Mouse (Mus musculus): Measurements from ENCODE around the gene Dnaic1.

Gene Dnaic1

DNA sequence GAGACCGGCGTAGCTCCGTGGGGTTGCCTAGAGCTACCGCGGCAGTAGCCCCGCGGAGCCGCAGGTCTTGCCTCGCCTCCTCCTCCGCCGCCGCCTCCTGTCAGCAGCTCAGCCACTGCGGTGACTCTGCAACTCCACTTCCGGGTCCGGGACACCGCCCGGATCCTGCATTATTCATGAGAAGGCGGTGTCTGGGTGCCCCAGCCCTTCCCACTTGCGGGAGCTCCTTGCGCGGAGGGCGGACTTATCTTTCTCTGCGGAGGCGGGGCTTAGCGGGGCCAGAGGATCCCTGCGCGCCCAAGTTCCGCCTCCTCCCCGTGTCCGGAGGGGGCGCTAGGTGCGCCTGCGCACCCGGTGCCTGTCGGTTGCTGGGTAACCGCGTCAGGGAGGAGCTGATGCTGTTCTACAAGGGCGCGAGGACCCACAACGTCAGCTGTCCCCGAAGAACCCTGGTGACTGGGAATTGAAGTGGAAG is at the start of gene Dnaic1, which contains the start of gene Fam219a:
Dnaic1 (plus strand) TSS at position 365 of the 475 bp plus-strand sequence.
Fam219a (minus strand) TSS at position 128 of the 475 bp plus-strand sequence.
- DNase-seq, result peak; percentile 100

DNA sequence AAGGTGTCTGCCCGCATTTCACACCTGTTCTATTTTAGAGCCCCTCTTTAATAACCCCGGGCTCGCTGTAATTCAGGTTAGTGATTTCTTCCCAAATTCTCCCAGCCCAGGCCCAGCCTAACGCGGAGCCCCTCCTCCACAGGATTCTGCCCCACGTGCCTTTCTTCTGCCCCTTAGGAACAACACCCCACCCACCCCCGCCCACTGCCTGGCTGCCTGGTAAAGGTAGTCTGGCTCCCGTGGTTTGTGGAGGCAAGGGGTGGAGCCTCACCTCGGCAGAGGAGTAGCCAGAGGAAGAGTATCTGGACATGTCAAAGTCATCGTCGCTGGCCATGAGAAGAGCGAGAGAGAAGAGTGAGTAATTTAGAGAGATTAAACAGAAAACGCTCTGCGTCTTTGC is 48.9 kb upstream of the Dnaic1 start:
- no peak for DNase-seq

DNA sequence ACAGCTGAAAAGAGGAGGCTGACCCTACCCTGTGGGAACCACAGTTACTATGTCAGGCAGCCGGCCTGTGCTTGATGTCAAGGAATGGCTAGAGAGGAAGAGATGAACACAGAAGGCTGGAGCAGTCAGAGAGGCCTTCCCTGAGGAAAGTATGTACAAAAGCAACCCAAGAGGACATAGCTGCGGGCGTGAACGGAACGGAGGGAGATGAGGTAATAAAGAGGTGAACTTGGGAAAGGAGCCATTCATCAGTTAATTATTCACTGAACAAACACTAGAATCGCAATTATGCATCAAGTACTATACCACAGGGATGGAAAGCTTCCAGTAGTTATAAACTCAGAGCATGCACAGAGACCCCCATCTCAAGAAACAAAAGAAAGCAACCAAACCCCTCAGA is 47.4 kb upstream of the Dnaic1 start:
- DNase-seq, result no peak

DNA sequence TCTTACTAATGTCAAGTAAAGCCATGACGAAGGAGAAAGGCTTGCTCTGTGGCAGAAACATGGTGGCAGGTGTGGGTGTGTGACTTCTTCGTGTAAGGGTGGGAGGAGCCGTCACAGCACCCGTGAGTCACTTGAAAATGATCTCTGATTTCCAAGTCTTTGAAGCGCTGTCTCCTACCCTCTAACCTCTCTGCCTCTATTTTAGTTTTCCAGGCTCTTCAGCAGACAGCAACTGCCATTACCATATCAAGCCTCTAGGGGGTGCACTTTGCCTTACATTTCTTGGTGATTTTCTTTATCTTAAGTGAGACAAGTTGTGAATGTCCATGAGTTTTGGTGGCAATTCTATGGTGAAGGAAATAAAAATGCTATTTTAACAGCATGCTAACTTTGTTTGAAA is 46.8 kb upstream of the Dnaic1 start:
- DNase-seq, result no peak

- DNase-seq, result no peak
Measured at GRCm38 (mm10) chr4:41523839-41524238, 45.7 kb upstream of the Dnaic1 start.

DNA sequence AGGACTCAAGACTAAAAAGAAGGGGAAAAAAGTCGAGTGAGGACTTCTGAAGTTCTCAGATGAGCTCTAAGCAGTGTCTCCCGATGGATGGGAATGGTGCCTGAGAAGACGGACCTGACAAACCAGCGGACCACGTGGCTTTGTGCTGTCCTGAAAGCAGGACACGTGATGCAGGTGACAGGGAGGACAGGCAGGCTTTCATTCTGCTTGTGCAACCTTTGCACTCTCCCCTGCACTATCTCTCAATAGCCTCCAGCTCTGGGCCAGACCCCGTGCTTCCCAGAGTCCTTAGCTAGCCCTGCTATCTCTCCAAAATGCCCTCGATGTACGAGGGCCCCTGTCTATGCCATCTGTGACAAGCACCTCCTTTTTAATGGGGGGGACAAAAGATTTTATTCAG is 44.7 kb upstream of the Dnaic1 start:
- DNase-seq, result no peak

- no peak for DNase-seq
Measured at GRCm38 (mm10) chr4:41526553-41526952, 43.0 kb upstream of the Dnaic1 start.

- DNase-seq, result no peak
Measured at GRCm38 (mm10) chr4:41527076-41527475, 42.5 kb upstream of the Dnaic1 start.

- DNase-seq, result peak; percentile 58
Measured at GRCm38 (mm10) chr4:41527996-41528395, 41.6 kb upstream of the Dnaic1 start.

DNA sequence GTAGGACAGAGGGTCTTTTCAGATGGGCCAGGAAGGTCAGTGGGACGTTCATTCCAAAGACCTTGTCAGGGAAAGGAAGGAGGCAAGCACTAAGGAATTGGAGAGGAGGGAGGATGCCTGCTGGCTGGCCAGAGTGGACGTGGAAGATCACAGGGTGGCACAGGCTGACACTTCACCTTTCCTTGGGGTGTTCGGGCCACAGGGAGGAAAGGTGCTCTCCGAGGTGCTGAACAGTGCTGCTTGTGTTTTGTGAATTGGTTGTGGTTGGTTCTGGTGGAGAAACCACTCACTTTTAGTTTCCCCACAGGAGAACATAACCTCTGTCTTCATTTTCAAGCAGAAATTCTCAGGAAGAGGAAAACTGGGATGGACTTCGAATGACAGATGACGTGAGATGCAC is 37.2 kb upstream of the Dnaic1 start:
- no peak for DNase-seq

DNA sequence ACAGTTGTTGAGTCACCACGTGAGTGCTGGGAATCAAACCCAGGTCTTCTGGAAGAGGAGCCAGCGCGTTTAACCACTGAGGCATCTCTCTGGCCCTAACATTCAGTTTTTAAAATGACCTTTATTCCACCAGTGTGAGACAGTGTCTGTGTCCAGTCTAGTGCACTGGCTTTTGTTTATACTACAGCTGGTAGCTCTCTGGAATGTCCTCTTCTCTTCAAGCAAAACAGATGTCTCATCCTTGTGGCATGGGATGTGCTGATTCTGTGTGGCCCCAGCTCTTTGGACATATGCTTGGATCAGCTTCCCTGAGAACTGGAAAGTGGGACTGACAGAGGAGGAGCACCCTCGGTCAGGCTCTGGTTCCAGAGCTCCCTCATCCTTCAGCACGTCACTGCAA is 34.7 kb upstream of the Dnaic1 start:
- DNase-seq, result no peak

- DNase-seq, result no peak
Measured at GRCm38 (mm10) chr4:41542136-41542535, 27.4 kb upstream of the Dnaic1 start.

- peak; percentile 71 for DNase-seq
Measured at GRCm38 (mm10) chr4:41545985-41546384, 23.6 kb upstream of the Dnaic1 start.

GRCm38 (mm10) chr4:41547086-41547485 is 22.5 kb upstream of the Dnaic1 start:
- no peak for DNase-seq

DNA sequence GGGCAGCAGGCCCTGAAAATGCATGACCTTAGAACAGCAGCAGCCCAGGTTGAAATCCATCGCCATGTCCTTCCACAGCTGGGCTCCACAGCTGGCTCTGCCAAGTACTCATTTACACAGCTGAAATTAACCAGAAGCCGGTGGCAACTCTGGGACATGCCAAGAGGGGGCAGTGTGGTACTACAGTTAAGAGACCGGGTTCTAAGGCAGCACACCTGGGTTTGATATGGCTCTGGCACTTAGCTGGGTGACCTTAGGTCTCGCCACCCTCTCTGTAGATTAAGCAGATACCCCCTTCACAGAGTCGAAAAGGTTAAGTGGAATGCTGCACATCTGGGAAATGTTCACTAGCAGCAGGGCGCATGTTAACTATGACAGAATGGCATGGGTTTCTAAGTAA is 17.0 kb upstream of the Dnaic1 start:
- peak; percentile 51 for DNase-seq

- DNase-seq, result no peak
Measured at GRCm38 (mm10) chr4:41553116-41553515, 16.5 kb upstream of the Dnaic1 start.

DNA sequence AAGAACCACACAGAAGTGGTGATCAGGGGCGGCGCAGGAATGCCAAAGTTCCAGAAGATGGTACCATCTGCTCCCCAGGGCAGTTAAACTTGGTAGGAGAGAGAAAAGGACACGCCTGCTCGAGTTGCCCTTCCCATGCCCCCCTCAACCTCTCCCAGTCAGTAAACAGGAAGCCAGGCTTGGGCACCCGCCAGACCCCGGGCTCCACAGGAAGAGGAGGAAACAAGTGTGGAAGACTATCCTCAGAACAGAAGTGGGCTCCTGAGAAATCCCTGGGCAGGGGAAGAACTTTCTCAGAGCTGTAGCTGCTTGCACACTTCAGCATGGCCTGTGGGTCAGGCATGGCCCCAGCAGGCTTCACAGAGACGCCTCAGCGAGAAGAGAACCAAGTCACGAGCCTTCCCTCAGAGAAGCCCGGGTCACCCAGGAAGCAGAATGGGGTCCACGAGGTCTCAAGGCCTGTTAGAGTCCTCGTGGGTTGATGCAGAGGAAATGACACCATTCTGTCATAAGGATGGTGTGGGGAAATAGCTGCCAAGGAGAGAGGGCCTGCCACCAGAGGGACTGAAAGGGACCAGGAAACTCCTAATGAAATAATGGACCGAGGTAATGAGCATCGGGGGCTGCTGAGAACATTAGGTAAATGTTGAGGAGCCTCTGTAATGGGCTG is 14.4 kb upstream of the Dnaic1 start:
- DNase-seq, result no peak

DNA sequence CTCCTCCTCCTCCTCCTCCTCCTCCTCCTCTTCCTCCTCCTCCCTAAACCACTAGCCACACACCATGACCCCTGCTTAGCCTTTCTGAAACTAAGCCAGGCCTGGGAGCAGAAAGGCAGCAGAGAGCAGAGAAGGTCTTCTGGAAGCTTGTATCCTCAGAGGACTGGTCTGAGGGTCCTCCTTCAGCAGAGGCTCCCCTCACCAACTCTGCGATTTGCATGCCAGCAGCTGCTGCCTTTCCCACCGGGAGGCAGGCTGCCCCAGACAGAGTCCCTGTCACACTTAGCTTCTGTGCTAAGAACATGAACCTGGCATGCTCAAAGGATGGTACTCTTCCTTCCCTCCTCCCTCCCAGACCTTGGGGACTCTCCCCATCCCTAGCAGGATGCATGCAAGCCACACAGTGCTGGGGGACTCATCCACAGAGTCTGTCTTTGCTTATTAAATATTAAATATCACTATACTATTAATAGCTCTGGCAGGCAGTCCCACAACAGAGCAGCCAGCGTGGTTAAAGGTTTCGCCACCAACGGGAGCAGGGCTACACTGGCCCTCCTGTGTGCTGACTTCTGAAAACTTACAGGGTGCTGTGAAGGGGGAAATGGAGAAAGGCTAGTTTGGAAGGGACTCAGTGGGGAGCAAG is 13.1 kb upstream of the Dnaic1 start:
- DNase-seq, result no peak

- no peak for DNase-seq
Measured at GRCm38 (mm10) chr4:41557092-41557491, 12.5 kb upstream of the Dnaic1 start.

DNA sequence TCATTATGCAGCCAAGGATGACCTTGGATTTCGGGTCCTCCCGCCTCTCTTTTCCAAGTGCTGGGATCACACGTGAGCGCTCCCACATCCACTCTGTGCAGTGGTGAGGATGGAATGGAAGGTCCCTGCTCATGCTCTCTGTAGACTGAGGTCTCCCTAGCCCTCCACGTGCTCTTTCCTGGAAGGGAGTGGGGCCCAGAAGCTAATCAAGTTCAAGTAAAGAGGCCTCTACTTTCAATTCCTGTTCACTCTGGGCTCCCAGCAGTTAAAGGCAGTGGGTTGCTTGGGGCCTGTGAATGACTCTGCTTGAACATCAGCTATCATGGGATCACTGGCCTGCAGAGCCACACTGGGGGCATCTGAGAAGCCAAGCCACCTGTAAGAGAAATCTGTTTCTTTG is 6.3 kb upstream of the Dnaic1 start:
- DNase-seq, result no peak

DNA sequence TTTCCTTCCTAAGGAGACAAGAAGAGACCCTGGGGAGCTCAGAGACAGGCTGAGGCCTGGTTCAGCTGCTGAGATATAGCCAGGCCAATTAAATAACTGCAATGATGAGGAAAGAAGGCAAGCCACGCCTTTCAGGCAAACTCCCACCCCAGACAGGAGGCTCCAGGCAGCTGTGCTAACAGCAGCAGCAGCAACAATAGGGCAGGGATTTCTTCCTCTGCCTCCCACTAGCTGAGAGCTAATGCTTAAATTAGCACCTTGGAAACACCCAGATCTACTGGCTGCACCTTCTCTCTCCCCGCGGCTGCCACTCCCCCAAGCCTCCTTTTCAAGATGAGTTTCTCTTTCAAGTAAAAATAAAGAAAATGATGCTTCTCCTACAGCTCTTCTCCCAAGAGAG is 3.5 kb upstream of the Dnaic1 start:
- no peak for DNase-seq

- peak; percentile 84 for DNase-seq
Measured at GRCm38 (mm10) chr4:41568239-41568638, 1.3 kb upstream of the Dnaic1 start.

- peak; percentile 82 for DNase-seq
Measured at GRCm38 (mm10) chr4:41568682-41569410, 729 bp upstream of the Dnaic1 start.

DNA sequence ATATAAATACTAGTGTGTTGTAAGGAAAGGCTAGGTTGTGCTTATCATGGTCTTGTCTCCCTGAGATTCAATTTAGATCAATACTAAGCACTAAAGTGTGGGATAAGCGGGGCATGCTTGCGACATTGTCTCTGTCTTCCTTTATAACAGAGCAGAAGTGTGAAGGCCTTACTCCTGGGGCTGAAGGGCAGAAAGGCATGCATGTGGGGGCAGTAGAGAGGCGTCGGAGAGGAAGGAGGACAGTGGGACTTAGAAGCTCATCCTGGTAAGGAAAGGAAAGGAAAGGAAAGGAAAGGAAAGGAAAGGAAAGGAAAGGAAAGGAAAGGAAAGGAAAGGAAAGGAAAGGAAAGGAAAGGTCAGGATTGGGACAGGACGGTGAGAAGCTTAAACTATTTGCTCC is 1.9 kb downstream of the Dnaic1 start:
- DNase-seq, result no peak
